Mouse (Mus musculus): Measurements from ENCODE around the gene Bik. TPM values are rescaled to one million over a fixed set of nuclear protein-coding genes. Genes with fewer than 3 reads are reported as not detected.

Bik gene
- polyA plus RNA-seq, 1 experiment, result 0.30 TPM

DNA sequence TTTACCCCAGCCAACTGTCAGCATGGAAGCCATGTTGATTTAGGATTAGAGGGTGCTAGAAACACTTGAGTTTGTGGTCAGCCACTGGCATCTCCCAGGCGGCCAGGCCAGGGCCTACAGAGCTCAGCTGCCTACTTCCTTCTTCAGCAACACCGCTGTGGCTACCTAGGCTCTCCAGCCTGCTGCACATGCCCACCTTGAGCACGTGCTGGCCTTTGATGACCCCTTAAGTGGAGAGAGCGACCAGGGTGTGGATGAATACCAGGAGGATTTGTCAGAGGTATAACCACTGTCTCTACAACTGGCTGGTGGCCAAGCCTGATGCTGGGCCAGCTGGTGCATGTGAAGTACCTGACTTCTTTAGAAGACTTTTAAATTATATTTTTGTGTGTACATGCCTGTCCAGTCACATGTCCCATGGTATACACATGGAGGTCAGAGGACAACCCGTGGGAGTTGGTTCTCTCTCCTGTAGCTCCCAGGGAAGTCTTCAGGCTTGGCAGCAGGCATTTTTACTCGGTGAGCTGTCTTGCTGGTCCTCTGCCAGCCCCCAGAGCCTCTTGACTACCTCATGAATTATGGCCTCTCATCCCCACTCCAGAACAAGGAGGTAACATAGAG is 48.2 kb downstream of the Bik start:
- no peak for DNase-seq (ENCODE audit: extremely low spot score in 1 of 2, low spot score in 1 of 2)

DNA sequence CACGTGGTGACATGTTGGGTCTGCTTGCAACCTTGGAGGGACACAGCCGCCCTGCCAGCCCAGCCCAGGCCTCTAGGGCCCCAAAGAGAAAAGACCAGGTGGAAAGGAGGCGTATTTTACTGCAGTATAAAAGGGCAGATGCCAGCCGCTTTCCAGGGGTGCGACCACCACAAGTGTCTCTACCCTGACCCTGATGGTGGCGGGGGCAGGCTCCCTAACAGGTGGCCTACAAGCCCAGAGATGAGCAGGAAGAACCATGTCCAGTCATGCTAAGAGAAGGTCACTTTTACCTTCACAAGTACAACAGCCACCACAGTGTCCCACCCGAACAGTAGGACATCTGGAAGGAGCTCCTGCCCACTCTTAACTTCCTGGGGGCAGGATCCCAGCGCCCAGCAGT is 48.9 kb downstream of the Bik start:
- DNase-seq (ENCODE audit: extremely low spot score in 1 of 2, low spot score in 1 of 2), result no peak

DNA sequence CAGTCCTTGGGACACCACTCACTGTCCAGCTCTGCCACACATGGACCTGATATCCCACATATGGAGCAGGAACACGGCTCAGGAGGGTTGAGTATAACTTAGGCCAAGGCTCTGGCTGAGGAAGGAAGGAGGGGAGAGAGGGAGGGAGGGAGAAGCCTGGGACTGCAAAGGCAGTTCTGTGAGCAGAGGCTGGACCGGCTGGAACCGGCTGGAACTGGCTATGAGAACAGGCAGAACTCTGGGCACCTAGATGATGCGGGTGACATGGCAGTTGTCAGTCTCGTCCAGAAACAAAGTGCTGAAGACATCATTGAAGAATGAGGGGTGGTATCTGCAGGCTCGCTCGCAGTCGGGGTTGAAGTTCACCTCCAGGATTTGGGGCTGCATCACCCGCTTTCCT is 50.0 kb downstream of the Bik start:
- DNase-seq (ENCODE audit: extremely low spot score in 1 of 2, low spot score in 1 of 2), result no peak

DNA sequence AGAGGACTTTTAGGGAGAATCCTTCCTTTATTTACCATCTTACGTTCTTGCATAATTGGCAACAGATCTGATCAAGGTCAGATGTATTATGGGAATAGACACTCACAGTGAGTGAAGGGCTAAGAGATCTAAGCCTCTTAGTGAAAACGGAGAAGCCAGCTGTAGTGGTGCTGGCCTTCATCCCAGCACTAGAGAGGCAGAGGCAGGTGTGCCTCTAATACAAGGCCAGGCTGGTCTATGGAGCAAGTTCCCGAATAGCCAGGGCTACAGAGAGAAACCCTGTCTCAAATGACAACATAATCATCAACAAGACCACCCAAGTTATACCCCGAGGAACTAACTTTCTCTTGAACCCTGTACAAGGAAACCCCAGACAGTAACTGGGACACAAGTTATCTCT is 56.3 kb downstream of the Bik start:
- no peak for DNase-seq (ENCODE audit: extremely low spot score in 1 of 2, low spot score in 1 of 2)

DNA sequence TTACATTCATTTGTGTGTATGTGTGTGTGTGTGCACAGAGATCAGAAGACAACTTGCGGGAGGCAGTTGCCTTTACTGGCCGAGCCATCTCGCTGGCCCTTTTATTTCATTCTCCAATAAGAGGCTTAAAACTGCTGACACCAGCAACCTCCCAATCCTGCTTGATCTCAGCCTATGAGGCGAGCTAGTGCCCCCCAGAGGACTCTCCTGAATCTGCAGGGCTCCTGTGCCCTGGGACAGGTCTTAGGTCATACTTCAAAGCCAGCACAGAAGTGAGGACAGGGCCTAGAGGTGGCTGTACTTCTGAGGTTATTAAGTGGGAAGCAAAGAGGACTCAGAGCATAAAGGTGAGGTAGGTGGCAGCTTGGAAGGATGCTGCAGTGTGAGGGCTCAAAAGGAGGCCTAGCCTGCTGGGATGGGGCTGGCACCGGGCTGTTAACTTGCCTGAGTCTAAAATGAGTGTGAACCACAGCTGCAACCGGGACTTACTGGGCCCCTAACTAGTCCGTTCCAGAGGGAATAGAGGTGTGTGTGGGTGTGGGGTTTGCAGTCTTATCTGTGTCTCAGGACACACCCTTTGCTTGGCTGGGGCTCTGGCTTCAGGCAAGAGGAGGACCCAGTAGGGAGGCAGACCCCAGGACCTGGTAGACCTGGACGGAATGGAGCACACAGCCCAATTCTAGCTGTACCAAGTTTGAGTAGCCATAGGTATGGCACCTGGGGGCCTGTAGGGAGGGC is 56.9 kb downstream of the Bik start:
- DNase-seq (ENCODE audit: extremely low spot score in 1 of 2, low spot score in 1 of 2), result peak in 1 of 2 experiments; percentile 61

DNA sequence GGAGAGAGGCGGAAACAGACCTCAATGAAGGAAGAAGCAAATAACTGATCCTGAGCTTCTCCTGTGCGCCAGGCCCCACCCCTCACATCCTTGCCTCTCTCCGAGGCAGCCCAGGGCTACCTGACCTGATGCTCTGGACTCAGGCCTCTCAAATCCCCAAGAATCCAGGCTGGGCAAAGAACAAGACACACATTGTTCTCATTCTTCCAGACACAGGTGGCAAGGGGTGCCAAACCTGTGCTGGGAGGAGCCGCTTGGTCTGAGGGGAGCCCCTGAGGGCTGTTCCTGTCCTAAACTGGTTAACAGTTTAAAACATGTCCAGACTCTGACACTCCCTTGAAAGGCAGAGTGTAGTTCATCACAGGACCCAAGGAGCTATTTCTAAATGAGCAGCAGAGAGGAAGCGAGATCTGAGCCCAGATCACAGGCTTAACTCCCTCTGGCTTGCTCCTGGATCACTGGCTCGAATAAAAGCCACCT is 58.1 kb downstream of the Bik start:
- DNase-seq (ENCODE audit: extremely low spot score in 1 of 2, low spot score in 1 of 2), result no peak

DNA sequence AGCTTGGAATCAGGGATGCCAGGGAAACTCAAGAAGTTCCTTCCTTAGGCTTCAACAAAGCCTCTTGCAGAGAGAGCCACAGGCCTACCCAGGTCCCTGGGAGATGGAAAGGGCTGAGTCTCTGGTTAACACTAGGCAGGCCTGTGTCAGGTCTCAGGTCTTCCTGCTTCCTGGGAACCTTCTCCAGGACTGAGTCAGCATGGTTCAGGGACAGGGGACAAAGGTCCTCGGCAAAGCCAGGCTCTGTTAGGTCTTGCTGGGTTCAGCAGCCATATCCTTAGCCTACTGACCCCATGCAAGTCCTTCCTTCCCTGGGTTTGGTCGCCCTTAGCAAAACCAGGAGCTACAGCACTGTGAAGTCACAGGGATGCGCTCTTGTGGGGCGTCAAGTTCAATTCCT is 64.2 kb downstream of the Bik start:
- DNase-seq (ENCODE audit: extremely low spot score in 1 of 2, low spot score in 1 of 2), result no peak

DNA sequence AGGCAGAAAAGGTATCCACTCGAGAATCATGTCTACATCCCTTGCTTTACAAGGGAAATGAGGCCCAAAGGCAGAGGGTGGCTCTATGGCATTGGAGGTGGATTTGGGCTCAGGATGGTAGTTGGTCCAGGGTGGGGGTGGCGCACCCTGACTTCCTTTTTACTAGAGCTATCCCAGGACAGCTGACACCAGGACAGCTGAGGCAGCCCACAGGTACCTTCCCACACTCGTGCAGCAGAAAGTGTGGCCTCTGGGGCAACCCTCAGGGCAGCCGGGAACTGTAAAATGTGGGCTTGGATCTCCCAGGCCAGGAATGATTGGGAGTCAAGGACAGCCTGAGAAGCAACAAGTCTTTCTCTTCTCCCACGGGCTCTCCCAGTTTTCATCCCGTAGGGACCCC is 65.1 kb downstream of the Bik start:
- DNase-seq (ENCODE audit: extremely low spot score in 1 of 2, low spot score in 1 of 2), result no peak

DNA sequence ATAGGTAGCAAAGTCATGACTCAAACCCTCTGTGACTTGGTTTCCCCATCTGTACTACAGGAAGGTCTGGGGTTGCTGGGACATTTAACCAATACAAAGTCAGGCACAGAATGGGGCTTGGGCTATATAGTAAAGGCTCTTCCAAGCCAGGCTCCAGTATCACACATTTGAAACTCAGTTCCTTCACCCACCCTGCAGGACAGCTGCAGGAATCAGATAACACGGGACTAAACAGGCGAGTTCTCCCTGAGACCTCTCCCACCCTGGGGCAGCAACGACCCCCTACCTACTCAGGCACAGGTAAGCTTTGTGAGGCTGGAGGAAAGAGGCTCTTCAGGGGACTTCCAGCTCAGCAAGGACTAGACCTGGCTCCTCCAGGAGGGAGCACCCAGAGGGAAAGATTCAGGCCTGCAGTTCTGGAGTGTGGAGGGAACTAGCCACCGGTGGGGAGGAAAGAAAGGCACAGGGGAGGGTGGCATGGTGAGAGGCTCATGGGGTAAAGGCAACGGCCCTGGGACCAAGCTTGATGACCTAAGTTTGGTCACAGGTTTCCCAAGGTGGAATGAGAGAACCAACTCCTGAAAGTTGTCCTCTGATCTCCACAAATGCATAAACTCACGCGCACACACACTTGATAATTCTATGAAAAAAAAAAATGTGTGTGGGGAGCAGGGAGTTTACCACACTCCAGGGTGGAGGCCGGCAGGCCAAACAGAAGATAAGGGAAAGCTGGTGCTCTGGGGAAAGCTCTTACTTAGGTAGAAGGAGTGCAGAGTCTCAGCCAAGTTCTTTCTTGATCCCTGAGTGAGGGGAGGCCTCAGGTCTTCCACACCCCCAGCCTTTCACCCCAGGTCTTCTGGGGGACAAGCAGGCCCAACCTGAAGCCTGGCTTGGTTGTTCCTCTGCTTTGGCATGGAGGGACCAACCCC is 65.9 kb downstream of the Bik start:
- DNase-seq (ENCODE audit: extremely low spot score in 1 of 2, low spot score in 1 of 2), result no peak

DNA sequence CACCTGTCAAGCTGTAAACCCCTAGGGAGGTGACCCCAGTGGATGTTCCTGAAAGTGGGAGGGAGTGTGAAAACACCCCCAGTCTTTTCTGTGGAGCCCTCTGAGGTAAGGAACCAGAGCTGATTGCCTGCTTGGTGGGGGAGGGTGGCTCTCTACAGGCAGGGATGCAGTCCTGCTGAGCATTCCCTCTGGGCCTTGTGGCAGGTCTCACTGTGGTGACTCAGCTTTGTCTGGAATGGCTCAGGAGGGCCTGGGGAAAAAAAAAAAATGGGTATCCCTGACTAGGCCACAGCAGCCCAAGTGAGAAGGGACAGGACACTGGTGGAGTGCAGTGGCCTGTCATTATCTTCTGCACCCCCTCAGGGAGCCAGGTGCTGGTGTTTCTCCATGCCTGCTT is 66.5 kb downstream of the Bik start:
- DNase-seq (ENCODE audit: extremely low spot score in 1 of 2, low spot score in 1 of 2), result no peak

DNA sequence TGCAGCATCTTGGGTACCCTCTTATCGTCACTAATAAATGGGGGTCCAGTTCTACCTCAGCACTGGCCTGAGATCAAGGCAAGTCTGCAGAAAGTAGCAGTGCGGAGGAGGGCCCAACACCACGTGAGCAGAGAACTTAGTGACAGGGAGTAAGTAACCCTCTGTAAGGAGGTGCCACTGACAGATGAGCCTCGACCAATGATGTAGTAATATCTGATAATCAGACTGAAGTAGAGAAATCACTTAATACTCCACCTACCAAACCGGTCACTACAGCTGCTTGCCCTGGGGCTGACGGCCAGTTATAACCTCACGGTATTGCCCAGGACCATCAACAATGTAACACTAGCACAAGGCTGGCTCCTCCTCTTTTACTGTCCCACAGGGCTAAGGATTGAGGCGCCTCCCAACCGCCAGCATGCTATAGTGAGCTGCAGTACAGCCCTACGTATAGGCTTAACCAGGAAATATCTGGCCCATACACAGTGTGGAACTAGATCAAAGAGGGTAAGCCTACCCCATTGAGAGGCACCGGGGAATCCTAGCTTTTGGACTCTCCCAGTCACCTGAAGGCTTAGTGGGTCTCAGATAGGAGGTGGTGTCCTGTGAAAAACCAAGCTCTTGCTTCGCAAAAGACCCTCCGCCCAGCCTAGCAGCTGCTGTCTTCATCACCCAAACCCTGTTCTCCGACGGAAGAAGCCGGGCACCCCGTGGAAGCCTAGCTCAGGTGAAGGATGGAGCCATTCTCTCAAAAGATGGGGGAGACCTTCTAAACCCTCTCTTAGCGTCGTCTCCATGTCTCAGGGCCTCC is 67.2 kb downstream of the Bik start:
- no peak for DNase-seq (ENCODE audit: extremely low spot score in 1 of 2, low spot score in 1 of 2)

Other genes starting within 250 kb of the Bik start
- 25.3 and 27.6 TPM in 2 replicates for gene Arfgap3, start 176.6 kb upstream of the Bik start, polyA plus RNA-seq (2012; rRNA removed)
- 231 and 243 TPM in 2 replicates for gene Pacsin2, start 62.3 kb upstream of the Bik start, polyA plus RNA-seq (2012; rRNA removed)
- gene Ttll1, start 16.0 kb upstream of the Bik start, polyA plus RNA-seq (2012; rRNA removed), result 51.6 and 52.9 TPM in 2 replicates
- gene Tspo, start 36.7 kb downstream of the Bik start, polyA plus RNA-seq (2012; rRNA removed), result 10.9 and 11.3 TPM in 2 replicates
- 23.9 and 29.6 TPM in 2 replicates for gene Mcat, start 36.9 kb downstream of the Bik start, polyA plus RNA-seq (2012; rRNA removed)
- gene Ttll12, start 68.3 kb downstream of the Bik start, polyA plus RNA-seq (2012; rRNA removed), result 13.9 and 14.7 TPM in 2 replicates
- gene Scube1, start 198.2 kb downstream of the Bik start, polyA plus RNA-seq (2012; rRNA removed), result 38.6 and 41.9 TPM in 2 replicates

Measured in frontal cortex, adult 2 months (tissue).